Mouse (Mus musculus) fibroblast of lung, adult 2 months (primary cell): ENCODE results near the gene Cbr1.
"Not testable (repeated sequence)": the region's sequence is repeated elsewhere in the genome, so short reads cannot be mapped to it uniquely, and the experiment has no call there.

Source experiments
- DNase-seq: peaks from one replicate; pipeline ENCODE4 v3.0.0-alpha.2; 2011; ENCODE audit warnings: low read depth

The Cbr1 gene

GRCm38 (mm10) chr16:93597551-93597950, 8.1 kb upstream of the Cbr1 start:
- no peak for DNase-seq

GRCm38 (mm10) chr16:93599461-93599860, 6.2 kb upstream of the Cbr1 start:
- no peak for DNase-seq

GRCm38 (mm10) chr16:93603439-93604212, 2.0 kb upstream of the Cbr1 start, which contains the start of gene Setd4:
TSS of gene Setd4 (minus strand) at chr16:93604063.
- peak; percentile 90 for DNase-seq

- no peak for DNase-seq
Observed at GRCm38 (mm10) chr16:93604481-93604969, 1.1 kb upstream of the Cbr1 start.

- DNase-seq, result no peak
Observed at GRCm38 (mm10) chr16:93606146-93606545, 493 bp downstream of the Cbr1 start.

- DNase-seq, result peak; percentile 85
Observed at GRCm38 (mm10) chr16:93607669-93608101, 2.0 kb downstream of the Cbr1 start.

GRCm38 (mm10) chr16:93608731-93609130, 3.1 kb downstream of the Cbr1 start:
- no peak for DNase-seq

- DNase-seq, result no peak
Observed at GRCm38 (mm10) chr16:93609796-93610195, 4.1 kb downstream of the Cbr1 start.

- no peak for DNase-seq
Observed at GRCm38 (mm10) chr16:93610961-93611360, 5.3 kb downstream of the Cbr1 start.

- DNase-seq, result no peak
Observed at GRCm38 (mm10) chr16:93615118-93615870, 9.6 kb downstream of the Cbr1 start.

GRCm38 (mm10) chr16:93623759-93624158, 18.1 kb downstream of the Cbr1 start:
- not testable (repeated sequence) for DNase-seq

- DNase-seq, result no peak
Observed at GRCm38 (mm10) chr16:93624671-93625070, 19.0 kb downstream of the Cbr1 start.

- no peak for DNase-seq
Observed at GRCm38 (mm10) chr16:93626745-93627144, 21.1 kb downstream of the Cbr1 start.

- no peak for DNase-seq
Observed at GRCm38 (mm10) chr16:93627761-93628400, 22.2 kb downstream of the Cbr1 start, which contains the start of gene Gm5678. TSS of gene Gm5678 (plus strand) at chr16:93628097.

GRCm38 (mm10) chr16:93644006-93644405, 38.4 kb downstream of the Cbr1 start:
- DNase-seq, result no peak

- no peak for DNase-seq
Observed at GRCm38 (mm10) chr16:93648441-93649183, 43.0 kb downstream of the Cbr1 start.
